Mouse (Mus musculus): ENCODE results near the gene Arih2.
A peak's percentile ranks its signal among the peaks of the same experiment; 100 is the strongest.
"Not testable (repeated sequence)": the region's sequence is repeated elsewhere in the genome, so short reads cannot be mapped to it uniquely, and the experiment has no call there.

The Arih2 gene

DNA sequence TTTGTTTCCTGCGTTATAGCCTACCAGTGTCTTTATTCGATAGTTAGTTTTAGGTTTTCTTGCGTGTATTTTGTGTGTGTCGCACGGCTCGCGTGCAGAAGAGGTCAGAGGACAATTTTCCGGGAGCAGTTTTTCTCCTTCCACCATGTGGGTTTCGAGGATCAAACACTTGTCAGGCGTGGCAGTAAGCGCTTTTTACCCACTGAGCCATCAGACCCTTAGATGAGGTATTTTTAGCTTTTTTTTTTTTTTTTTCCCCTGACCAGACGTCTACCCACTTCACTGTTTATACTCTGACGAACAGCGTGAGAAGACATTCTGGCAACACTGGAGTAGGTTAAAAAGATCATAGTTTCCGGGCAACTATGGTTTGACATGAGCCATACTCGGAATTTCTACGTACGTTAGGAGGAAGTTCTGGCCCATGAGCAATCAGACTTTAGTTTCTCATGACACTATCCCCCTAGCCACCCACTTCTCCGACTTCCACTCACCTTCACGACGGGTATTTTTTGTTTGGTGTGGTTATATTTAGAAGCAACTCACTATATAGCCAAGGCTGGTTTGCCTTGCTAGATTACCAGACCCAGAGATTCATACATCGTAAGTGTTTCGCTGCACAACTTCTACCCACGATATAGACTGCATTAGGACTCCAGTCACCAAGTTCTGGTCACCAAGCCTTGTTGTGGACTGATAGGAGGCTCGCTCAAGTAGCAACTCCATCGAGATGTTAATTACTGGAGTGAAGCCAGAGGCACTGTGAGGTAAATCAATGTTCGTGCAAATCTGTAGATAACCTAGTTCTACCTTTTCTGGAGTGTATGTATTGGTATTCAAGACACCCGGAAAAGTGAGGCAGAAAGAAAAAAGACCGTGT is 615 bp upstream of the Arih2 start:
- DNase-seq (ENCODE audit: low spot score): no peak

DNA sequence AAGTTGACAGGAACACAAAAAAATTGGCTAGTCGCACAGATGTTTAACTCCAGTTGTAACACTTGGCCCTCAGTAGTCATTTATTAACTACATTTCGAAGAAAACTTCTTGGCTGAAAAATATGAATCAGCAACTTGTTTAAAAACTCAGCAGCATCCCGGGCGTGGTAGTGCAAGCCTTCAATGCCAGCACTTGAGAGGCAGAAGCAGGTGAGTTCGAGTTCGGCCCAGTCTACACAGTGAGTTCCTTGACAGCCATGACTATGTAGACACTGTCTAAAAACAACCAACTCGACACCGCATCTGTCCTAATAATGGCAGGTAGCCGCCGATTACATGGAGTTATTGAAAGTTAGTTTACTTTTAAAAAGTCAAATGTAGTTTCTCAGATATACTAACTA is 1.0 kb downstream of the Arih2 start:
- DNase-seq (ENCODE audit: low spot score): no peak

DNA sequence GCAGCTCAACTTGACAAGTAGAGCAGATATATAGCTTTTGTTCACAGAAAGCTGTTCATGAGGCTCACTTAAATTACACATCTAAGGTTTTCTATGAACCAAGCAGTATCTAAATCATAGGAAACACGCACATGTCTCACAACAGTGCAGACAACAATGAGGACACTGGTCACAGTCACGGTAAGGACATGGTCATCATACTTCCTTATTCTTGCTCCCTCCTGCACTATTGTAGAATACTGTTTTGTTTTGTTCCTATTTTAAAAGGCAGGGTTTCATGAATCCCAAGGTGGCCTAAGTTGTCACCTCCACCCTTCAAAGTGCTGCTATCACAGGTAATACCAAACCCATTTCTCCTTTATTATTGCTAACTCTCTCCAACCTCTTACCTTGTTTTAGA is 9.4 kb downstream of the Arih2 start:
- no peak for DNase-seq (ENCODE audit: low spot score)

DNA sequence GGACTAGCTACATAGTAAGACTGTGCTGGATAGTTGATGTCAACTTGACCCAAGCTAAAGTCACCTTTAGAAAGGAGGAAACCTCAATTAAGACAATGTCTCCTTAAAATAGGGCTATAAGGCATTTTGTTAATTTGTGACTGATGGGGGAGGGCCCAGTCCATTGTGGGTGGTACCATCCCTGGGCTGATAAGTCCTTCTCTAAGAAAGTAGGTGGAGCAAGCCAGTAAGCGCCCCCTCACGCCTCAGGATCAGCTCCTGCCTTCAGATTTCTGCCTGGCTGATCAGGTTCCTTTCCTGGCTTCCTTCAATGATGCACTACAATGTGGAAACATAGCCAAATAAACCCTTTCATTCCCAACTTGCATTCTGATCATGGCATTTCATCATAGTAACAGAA is 13.8 kb downstream of the Arih2 start:
- no peak for DNase-seq (ENCODE audit: low spot score)

DNA sequence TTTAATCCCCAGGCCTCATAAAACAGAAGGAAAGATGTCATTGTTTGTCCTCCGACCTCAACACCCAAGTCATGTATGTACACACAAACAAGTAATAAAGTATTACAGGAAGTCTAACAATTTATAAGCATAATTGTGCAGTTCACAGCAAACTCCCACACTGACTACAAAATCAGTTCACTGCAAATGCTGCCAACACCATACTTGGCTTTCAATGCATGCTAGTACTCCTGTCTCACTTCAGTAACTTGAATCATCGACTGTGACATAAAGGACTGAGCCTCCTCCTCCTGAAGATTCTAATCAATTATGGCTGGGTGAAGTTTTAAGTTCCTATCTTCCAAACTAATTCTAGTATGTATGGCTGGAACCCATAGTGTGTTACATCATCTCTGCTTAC is 15.3 kb downstream of the Arih2 start:
- DNase-seq (ENCODE audit: low spot score): no peak

DNA sequence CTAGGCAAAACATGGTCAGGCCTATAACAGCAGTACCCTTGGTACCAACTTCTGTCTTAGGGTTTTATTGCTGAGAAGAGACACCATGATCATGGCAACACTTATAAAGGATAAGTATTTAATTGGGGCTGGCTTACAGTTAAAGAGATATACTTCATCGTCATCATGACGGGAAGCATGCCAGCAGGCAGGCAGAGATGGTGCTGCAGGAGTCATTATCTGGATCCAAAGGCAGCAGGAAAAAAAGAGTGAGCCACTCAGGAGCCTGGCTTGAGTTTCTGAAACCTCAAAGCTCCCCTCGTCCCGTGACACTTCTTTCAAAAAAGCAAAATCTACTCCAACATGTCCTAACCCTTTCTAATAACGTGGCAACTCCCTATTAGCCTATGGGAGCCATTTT is 16.8 kb downstream of the Arih2 start:
- no peak for DNase-seq (ENCODE audit: low spot score)

DNA sequence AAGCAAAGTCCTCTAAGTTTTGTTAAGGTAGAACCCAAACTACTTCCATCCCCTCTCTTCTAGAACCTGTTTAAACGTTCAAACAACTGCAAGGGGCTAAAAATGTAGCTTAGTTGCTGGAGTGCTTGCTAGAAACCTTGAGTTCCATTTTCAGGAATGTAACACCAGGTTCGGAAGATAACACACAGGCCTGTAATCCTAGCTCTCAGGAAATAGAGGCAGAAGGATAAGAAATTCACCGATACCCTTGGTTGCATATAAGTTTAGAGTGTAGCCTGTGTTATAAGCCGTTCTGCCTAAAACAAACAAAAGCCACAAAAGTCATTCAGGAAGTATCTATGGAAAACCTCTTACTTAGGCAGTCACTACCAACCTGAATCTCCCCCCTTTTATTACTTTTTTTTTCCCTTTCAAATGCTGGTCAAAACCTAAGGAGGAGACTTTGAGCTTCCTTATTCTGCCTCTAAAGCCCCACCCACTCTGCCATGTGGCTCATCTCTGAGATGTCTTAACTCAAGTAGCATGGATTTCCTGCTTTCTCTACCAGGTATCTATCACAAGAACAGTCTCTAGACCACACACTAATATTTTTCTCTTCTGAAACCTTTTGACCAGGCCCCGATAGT is 17.4 kb downstream of the Arih2 start:
- no peak for DNase-seq (ENCODE audit: low spot score)

DNA sequence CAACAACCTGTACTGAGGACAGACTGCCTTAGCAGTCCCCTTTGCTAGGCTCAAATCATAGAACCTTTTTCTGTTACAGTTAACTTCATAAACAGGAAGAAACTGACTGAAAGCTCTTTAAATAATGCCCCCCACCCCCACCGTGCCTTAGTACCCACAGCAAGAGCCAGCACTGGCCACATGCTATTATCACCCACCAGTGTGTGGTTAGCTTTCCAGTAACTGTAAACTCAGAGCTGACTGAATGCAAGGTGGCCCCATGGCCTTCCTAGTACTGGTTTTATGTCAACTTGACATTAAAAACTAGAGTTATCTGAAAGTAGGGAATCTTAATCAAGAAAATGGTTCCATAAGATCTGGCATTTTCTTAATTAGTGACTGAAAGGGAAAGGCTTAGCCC is 18.5 kb downstream of the Arih2 start:
- DNase-seq (ENCODE audit: low spot score): no peak

DNA sequence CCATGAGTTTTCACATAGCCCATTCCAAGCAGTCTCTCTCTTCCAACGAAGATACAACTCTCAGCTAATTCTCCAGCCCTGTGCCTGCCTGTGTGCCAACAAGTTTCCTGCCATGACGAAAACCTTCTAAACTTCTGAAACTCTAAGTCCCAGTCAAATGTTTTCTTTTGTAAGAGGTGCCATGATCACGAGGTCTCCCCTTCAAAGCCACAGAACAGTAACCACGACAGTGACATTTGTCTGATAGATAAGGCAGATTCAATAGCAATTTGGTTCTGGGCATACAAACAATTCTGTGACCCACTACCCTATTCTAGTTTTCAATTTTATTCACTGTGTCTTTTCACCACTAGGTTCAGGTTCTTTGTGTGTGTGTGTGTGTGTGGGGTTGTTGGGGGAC is 21.0 kb downstream of the Arih2 start:
- DNase-seq (ENCODE audit: low spot score): no peak

DNA sequence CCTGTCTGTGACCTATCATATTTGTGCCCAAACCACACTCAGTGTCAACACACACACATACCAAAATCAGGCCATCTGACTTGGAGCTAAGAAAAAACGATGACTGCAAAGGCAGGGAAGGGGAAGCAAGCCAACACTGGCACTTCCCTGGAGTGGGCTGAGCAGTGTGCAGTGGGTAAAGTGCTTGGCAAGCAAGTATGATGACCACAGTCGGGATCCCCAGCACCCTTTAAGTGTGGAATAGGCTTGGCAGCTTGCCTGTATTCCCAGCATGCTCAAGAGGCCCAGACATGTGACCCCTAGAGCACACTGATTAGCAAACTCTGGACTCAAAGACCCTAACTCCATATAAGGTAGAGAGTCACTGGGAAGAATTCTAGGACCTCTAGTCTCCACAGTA is 22.7 kb downstream of the Arih2 start:
- no peak for DNase-seq (ENCODE audit: low spot score)

DNA sequence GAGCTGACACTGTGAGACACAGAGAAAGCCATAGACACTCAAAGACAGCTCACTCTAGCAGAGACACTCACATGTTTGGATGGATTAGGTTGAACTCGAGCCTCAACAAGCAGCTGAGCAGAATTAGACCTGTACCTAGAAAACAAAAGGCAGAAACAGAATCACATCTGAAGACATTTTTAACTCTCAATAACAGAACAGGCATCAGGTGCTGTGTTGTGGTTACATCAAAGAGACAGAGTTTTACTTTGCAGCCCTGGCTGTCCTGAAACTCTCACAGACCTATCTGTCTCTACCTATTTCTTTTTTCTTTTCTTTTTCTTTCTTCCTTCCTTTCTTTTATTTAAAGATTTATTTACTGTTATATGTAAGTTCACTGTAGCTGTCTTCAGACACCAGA is 31.9 kb downstream of the Arih2 start:
- no peak for DNase-seq (ENCODE audit: low spot score)

DNA sequence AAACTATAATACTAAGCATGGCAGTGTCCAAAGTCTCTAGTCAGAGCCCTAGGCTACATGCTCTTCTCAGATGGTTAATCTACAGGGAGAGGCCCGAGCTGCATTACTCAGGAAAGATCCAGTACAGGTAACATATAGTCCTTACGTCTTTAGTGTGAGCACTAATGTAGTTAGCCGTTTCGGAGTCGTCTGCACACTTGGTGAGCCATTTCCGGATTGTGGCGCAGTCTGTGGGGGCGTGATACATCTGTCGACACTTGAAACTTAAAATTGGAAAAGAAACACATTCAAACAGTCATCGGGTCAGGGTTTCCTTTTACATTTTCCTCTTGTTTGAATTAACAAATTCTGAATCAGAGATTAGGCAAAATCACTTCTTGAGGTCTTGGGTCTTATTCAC is 37.7 kb downstream of the Arih2 start:
- DNase-seq (ENCODE audit: low spot score): no peak

DNA sequence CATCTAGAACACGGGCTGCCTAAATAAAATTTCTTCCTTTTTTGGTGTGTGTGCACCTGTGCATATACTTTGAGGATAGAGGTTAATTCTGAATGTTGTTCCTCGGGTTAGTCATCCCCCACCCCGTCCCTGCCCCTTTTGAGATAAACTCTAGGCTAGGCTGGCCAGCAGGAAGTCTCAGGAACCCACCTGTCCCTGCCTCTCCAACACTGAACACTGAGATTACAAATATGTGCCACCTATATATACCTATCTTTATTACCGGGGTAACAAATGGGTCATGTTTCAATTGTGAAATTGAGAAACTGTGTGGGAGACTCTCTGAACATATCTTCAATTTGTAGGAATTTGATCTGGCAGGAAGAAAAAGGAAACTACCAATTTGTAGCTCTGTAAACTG is 40.3 kb downstream of the Arih2 start:
- no peak for DNase-seq (ENCODE audit: low spot score)

DNA sequence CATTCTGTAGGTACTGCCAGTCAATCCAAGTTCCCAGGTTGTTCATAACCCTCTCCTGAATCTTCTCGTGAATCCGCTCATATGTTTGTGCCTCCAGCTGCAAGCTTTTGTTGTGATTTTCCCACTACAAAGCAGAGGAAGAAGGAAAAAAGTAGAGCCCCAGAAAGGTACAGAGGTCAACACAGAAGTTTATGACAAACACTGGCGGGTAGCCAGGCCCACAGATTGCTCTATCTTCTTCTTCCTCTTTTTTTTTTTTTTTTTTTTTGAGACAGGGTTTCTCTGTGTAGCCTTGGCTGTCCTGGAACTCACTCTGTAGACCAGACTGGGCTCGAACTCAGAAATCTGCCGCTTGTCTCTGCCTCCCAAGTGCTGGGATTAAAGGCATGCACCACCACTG is 41.3 kb downstream of the Arih2 start:
- DNase-seq (ENCODE audit: low spot score): not testable (repeated sequence)

DNA sequence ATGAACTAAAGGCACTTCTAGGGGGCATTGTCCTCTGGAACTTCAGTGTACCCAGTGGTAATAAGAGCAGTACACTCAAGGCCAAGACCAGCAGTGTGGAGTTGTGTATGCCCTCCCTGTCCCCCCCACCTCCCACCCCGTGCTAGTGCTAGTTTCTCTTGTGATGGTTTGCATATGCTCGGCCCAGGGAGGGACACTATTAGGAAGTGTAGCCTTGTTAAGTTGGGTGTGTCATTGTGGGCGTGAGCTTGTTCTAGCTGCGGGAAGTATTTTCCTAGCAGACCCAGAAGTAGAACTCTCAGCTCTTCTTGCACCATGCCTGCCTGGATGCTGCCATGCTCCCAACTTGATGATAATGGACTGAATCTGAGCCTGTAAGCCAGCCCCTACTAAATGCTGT is 47.2 kb downstream of the Arih2 start:
- no peak for DNase-seq (ENCODE audit: low spot score)

DNA sequence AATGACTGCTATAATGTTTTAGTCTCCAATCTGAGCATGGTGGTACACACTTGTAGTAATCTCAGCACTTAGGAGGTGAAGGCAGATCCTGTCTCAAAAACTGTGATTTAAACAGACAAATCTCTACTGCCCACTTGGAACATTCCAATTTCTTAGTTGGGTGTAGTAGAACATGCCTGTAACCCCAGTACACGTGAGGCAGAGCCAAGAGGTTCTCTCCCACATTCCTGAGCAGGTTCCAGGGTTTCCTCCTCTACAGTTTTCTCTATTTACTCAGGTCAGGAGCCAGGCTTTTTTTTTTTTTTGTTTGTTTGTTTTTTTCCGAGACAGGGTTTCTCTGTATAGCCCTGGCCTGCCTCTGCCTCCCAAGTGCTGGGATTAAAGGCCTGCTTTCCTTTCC is 49.2 kb downstream of the Arih2 start:
- DNase-seq (ENCODE audit: low spot score): no peak

DNA sequence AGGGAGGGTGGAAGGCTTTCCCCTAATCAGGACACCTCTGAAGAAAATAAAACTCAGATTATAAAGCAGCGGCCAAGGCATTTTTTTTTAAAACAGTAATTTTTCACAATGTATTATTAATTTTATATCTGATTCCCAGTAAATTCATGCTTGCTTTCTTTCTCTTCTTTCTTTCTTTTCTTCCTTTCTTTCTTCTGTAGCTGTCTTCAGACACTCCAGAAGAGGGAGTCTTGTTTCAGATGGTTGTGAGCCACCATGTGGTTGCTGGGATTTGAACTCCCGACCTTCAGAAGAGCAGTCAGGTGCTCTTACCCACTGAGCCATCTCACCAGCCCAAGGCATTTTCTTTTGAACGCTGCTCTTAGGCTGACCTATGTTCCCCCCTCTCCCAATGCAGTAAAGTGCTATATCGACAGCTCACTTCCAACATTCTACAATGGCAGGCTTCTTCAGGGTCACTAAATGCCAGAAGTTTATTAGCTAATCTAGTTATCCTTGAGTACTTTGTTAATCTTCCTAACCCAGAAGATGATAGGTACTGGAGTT is 50.1 kb downstream of the Arih2 start:
- no peak for DNase-seq (ENCODE audit: low spot score)

DNA sequence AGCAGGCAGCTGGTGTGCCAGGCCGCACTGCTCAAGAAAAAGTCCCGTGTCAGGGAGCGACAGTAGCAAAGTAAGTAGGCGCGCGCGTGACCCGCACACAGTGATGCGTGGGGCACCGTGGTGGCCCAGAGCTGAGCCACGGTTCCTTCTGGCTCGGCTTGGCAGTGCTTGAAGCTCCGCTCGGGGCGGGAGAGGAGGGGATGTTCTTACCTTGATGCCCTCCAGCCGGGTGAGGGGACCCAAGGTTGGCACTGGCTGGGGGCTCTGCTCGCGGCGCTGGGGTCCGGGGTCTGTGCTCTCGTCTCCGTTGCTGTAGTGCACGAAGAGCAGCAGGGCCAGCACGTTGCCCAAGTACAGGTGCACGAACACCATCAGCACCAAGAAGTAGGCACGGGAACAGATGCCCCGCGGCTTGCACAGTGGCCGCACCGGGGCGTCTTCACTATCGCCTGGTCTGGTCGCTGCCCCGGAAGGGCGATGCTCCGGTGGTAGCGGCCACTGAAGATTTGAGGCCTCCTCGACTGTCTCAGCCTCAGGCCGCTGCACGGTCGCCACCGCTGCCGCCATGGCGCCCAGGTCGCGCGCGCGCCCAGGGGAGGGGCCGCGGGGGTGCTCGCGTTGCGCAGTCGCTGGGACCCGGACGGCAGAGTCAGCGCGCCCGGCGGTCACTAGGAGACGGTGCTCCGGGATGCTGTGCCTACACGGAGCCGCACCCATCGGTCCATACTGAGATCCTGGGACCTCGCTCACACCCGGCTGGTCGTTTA is 52.0 kb downstream of the Arih2 start, which contains the start of gene P4htm:
TSS of gene P4htm (minus strand) at position 670 of the 767 bp plus-strand sequence.
- peak; percentile 79 for DNase-seq (ENCODE audit: low spot score)

DNA sequence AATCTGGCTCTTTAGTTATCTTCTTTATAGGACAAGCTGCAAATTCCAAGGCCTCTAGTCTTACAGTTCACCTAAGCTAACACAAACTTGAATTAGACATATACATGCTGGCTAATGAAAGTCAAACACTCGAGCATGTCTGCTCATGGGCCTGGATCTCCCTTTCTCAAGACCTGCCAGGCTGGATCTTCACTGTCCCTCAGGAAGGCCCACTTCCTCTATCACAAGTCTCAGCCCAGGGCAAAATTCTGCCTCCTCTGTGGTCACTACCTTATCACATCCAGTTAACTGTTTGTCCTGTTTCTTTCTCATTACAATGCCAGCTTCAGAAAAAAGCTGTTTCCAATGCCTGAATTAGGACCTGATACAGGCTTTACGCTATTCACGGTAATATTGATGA is 54.8 kb downstream of the Arih2 start:
- no peak for DNase-seq (ENCODE audit: low spot score)

DNA sequence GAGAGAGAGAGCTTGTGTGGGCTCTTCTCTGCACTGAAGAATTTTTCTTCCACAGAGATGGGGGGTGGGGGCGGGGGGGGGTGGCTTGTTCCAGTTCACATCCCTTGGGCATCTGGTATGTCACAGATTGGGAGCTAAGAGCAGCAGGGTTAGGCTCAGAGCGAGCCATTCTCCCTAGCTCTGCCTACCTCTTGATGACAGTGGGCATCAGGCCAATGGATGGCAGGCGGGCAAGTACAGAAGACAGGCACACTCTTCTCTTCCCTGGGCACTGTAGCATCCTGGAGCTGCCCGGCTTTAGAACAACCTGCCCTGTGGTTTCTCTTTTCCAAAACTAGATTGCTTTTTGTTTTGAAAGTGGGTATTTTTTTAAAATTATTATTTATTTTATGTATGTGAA is 57.7 kb downstream of the Arih2 start:
- DNase-seq (ENCODE audit: low spot score): no peak

DNA sequence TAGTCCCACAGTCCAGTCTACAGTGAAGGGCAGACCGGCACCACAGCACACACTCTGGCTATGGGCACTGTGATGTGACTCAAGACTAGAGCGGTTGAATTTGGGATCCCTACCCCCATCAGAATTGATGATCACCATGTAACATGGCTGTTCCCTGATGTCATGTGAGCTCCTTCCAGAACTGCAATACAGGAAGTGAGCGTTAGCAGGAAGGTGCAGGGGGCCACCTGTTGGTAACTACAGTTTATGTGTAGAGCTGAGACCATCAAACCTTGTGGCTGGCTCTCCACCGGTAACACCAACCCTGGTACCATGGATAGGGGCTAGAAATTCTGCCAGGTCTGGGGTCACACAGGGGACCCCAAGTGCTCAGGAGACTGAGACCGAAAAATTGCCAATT is 60.0 kb downstream of the Arih2 start:
- no peak for DNase-seq (ENCODE audit: low spot score)

DNA sequence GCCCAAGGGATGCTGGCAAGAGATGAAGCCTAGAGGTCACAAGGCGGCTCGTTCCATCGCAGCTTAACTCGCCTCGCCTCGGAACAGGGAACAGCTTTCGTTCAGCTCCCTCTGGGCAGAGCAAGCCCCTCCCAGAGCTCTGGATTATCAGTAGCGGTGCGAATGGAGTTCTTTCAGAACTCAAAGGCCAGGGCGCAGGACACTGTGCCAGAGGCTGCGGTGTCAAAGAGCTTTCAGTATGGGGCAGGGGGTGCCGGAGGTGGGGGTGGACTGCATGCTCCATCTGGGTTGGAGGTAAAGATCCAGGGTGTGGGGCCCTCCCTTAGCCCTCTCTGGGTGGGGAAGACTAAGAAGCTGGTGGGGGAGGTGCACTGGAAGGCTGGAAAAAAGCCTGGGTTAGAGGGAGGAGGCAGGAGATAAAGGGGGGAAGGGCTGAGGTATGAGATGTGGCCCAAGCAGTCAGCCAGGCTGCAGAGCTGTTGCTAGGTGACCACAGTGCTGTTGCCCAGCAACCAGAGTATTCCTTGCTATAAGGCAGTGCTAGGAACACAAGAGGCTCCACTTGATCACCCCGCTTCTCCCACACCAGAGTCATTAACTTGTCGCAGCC is 61.5 kb downstream of the Arih2 start:
- peak; percentile 96 for DNase-seq (ENCODE audit: low spot score)

All from retina, embryonic 14.5 days (tissue).